Mouse (Mus musculus) spleen, postnatal 4 days (tissue): ENCODE data around the gene Map4k4.

ENCODE experiments used
- DNase-seq, 2 experiments: peaks; one replicate each; pipeline ENCODE4 v3.0.0; 2022; ENCODE audit warnings: low spot score in 2 of 2

Gene Map4k4

GRCm38 (mm10) chr1:40033315-40033714 lies 132.6 kb downstream of the Map4k4 start:
- DNase-seq = no peak

GRCm38 (mm10) chr1:40033743-40034420 lies 133.2 kb downstream of the Map4k4 start:
- DNase-seq = no peak

GRCm38 (mm10) chr1:40037831-40038230 lies 137.1 kb downstream of the Map4k4 start:
- DNase-seq = no peak

GRCm38 (mm10) chr1:40045686-40046085 lies 145.0 kb downstream of the Map4k4 start:
- DNase-seq = no peak

- no peak for DNase-seq
These were observed 145.9 kb downstream of the Map4k4 start for GRCm38 (mm10) chr1:40046600-40046999.

- peak in 1 of 2 experiments; percentile 17 for DNase-seq
These were observed 150.4 kb downstream of the Map4k4 start for GRCm38 (mm10) chr1:40051157-40051556.

GRCm38 (mm10) chr1:40052156-40052555 lies 151.4 kb downstream of the Map4k4 start:
- DNase-seq = no peak

- no peak for DNase-seq
These were observed 152.4 kb downstream of the Map4k4 start for GRCm38 (mm10) chr1:40053071-40053470.

GRCm38 (mm10) chr1:40055051-40055450 lies 154.3 kb downstream of the Map4k4 start:
- no peak for DNase-seq

GRCm38 (mm10) chr1:40055963-40056362 lies 155.2 kb downstream of the Map4k4 start:
- no peak for DNase-seq

- no peak for DNase-seq
These were observed 156.6 kb downstream of the Map4k4 start for GRCm38 (mm10) chr1:40057351-40057750.

GRCm38 (mm10) chr1:40058013-40058412 lies 157.3 kb downstream of the Map4k4 start:
- DNase-seq = no peak

- DNase-seq = no peak
These were observed 158.5 kb downstream of the Map4k4 start for GRCm38 (mm10) chr1:40059122-40059774.

GRCm38 (mm10) chr1:40061359-40061758 lies 160.6 kb downstream of the Map4k4 start:
- DNase-seq = no peak

GRCm38 (mm10) chr1:40063409-40063808 lies 162.7 kb downstream of the Map4k4 start:
- DNase-seq = no peak

- no peak for DNase-seq
These were observed 163.8 kb downstream of the Map4k4 start for GRCm38 (mm10) chr1:40064508-40064907.

GRCm38 (mm10) chr1:40072558-40072957 lies 171.8 kb downstream of the Map4k4 start:
- DNase-seq = no peak

- DNase-seq = no peak
These were observed 173.1 kb downstream of the Map4k4 start, which contains the start of gene Il1r2 for GRCm38 (mm10) chr1:40073779-40074178. TSS of gene Il1r2 (plus strand) at chr1:40074079.
